20 mouse cellular contexts compared by ENCODE assay signal in the genomic region with DNA sequence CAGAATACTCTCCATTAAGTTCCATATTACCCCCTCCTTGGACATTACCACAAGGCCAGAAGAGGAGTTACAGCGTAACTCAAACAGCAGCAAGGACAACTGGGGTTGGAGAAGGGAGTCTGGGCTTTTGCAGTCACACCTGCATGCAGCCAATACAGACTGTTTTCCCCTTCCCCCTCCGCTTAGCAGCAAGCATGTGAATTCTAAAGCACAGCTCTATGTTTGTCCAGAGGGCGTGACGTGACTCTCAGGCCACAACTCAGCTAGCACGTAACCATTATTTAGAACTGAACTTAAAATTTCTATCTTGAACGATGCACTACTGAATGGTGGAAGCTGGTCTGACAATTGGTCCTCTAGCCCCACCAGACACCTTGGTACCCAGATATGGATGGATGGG. TPM values are rescaled to one million over a fixed set of nuclear protein-coding genes. Genes with fewer than 3 reads are reported as not detected.
"Had no signal": no experiment of that assay in that cellular context is flagged by ENCODE, and none has a peak within 500 bp of the region (broad histone marks: within the 10 kb centered on the region; RNA-seq: fewer than 3 reads in every experiment).

No protein-coding gene starts in this region.

- H3K36me3 ChIP-seq: limb, embryonic 13.5 days; limb, embryonic 15.5 days; liver, embryonic 12.5 days; lung, embryonic 15.5 days; midbrain, embryonic 10.5 days; midbrain, embryonic 12.5 days; neural tube, embryonic 13.5 days; neural tube, embryonic 15.5 days had no signal

- H3K4me2 ChIP-seq: limb, embryonic 13.5 days; limb, embryonic 15.5 days; liver, embryonic 12.5 days; lung, embryonic 15.5 days; midbrain, embryonic 12.5 days; neural tube, embryonic 13.5 days; neural tube, embryonic 15.5 days had no signal

- H3K27ac ChIP-seq: limb, embryonic 13.5 days; limb, embryonic 15.5 days; liver, embryonic 12.5 days; liver, embryonic 14.5 days; lung, embryonic 15.5 days; midbrain, embryonic 10.5 days; midbrain, embryonic 12.5 days; neural tube, embryonic 13.5 days; neural tube, embryonic 15.5 days had no signal

- H3K4me3 ChIP-seq: limb, embryonic 13.5 days; limb, embryonic 15.5 days; liver, embryonic 12.5 days; lung, embryonic 15.5 days; midbrain, embryonic 10.5 days; midbrain, embryonic 12.5 days; neural tube, embryonic 13.5 days; neural tube, embryonic 15.5 days had no signal

- ATAC-seq: liver, embryonic 12.5 days; midbrain, embryonic 16.5 days had no signal

- H3K27me3 ChIP-seq: limb, embryonic 13.5 days; limb, embryonic 15.5 days; lung, embryonic 15.5 days; neural tube, embryonic 13.5 days; neural tube, embryonic 15.5 days had no signal

- H3K9ac ChIP-seq: limb, embryonic 13.5 days; limb, embryonic 15.5 days; liver, embryonic 12.5 days; liver, embryonic 14.5 days; lung, embryonic 15.5 days; midbrain, embryonic 12.5 days; neural tube, embryonic 13.5 days; neural tube, embryonic 15.5 days had no signal

- H3K9me3 ChIP-seq: limb, embryonic 13.5 days; limb, embryonic 15.5 days; liver, embryonic 12.5 days; lung, embryonic 15.5 days; midbrain, embryonic 10.5 days; midbrain, embryonic 12.5 days; neural tube, embryonic 13.5 days; neural tube, embryonic 15.5 days had no signal

- DNase-seq: lung, postnatal 14 days; lung, postnatal 4 days; midbrain, embryonic 14.5 days; retina, postnatal 1 day; right cerebral cortex, adult 18-20 months; right cerebral cortex, postnatal 25 days; thymus, adult 18-20 months; thymus, postnatal 14 days; thymus, postnatal 36 days had no signal

RNA-seq across cellular contexts. Expression of a gene that starts 54.4 kb away (rescaled TPM):
- polyA plus RNA-seq: liver, adult 2 months; midbrain, embryonic 10.5 days had no signal
